Mouse (Mus musculus) cerebellum, adult (tissue): ENCODE data around the gene Cemip2.

Experiments
- ATAC-seq: cut with Nextera tagmentation; 2 replicates; pipeline ENCODE4 v1.9.2; 2017; ENCODE audit warnings: mild to moderate bottlenecking, moderate library complexity, mixed read lengths; ENCODE audit not compliant: insufficient number of reproducible peaks, low FRiP score, low TSS enrichment

The Cemip2 gene

DNA sequence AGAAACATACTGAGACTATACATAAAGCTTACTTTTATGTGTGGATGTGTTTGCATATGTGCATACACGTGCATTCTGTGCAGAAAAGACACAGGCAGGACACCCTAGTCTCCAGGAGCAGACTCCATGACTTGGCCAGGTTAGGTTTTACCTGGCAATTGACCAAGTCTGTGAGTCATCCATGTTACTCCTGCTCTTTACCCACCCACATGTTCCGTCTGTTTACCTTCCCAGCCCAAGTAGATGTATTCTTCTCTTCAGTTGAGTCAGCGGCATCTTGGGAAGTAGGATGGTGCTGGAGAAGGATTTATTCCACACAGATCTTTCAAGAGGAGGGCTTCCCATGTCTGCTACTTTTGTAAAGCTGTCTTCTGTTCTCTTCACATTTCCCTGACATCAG lies 27.2 kb downstream of the Cemip2 start:
- peak; percentile 61; the same call in 1 of the 2 replicates for ATAC-seq

DNA sequence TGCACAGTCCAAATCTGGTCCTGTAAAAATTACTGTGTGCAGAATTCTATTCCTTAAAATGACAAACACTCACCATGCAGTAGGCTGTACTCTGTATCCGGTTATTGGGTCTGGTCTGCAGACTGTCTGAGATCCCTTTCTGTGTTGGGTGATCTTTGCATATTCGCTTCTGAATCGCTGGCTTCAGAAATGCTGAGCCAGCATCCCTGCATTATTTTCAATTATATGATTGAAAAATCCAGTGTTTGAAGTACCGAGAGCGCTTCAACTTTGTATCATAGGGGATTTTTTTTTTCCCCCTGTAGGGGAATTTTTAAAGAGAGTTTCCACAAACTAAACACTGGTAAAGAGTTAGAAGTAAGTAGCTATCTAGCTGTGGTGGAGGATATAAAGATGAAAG lies 32.0 kb downstream of the Cemip2 start:
- no peak for ATAC-seq

DNA sequence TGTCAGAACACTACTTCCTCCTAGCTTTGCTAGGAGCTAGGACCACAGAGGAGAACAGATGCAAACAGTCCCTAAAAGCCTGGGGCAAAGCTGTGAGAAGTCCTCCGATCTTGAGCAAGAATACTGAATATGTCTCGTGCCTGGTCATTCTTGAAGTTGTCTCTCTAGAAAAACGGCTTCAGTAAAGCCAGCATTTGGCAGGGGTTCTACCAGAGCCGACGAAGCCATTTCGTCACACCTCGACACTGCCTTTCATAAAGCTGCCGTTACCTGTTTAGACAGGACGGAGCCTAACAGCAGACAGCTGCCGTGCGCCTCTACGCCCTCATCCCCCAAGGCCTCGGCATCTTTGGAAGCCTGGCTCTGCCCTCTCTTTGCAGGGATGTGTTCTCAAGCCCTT lies 35.4 kb downstream of the Cemip2 start:
- no peak for ATAC-seq

DNA sequence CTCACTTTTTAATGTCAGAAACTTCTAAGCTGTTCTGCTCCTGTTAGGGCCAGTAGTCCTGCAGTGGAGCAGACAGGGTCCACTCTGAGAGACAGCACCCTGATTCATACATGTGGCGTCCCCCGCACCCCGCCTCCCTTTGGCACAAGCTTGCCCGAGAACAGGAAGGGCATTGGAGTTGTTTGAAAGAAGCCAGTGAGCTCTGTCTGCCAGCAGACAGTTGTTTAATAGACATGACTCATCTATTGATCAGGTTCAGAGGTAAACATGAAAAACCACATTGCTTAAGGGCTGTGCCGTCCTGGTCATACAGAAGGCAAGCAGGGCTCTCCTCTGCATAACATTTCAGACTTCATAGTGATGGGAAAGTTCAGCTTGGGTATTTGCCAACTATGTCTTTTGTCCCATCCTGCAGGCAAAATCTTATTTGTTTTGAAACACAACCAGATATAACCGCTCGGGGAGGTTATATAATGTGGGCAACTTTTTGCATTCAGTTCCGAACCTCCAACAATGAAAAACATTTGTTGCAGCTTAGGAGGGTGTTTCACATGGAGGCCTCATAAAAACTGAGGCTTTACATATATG lies 36.4 kb downstream of the Cemip2 start:
- no peak for ATAC-seq

DNA sequence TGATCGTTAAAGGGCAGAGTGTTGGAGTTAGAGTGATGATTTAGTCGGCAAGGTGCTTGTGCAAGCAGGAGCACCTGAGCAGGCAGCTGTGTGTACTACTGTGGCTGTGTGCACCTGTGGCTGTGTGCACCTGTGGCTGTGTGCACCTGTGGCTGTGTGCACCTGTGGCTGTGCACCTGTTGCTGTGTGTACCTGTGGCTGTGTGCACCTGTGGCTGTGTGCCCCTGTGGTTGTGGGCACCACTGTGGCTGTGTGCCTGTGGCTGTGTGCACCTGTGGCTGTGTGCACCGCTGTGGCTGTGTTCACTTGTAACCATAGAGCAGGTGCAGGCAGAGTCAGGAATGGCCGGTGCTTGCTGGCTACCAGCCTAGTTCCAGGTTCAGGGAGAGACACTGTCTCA lies 38.1 kb downstream of the Cemip2 start:
- no peak for ATAC-seq

DNA sequence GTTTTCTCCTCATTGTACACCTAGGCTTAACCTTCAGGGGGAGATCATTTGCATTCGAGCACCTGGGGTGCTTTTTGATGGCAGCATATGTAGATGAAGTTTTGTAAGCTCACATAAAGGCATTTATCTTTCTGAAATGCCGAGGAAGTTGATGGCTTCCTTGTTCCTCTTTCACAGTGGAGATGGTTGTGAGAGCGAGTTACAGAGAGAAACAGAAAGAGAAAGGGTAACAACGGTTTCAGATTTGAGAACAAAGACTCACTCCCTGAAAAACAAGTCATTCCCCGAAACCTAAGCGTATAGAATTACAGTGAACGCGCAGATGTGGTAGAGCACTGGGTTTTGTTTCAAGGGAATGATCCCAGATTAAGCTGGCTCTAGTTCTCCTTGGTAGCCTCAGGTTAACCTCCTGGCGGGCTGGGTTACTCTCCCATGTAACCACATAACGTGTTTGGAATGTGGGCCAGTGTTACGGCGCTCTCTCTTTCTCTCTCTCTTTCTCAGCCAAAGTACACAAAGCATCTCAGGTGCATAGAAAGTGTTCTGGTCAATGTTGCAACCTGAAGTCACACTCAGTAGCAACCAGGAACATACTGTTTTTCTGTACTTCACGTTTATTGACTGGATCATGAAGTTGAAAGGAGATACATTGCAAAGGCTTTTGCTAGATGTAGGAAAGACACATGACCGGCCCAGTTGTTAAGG lies 40.0 kb downstream of the Cemip2 start:
- no peak for ATAC-seq

DNA sequence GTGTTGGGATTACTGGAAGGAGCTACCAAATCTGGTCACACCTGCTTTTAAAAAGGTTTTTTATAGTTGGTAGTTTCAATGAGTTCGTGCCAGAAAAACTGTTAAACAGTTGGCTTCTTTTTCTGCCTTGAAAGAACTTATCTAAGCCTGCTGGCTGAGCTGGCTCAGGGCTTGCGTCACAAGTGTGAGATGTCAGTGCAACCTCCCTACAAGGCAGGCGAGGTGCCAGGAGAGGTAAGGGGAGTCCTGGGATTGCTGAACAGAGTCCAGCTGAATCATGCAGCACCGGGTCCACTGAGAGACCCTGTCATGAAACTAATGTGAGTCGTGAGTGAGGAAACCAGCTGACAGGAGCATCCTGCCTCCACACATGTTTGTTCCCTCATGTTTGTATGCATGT lies 41.4 kb downstream of the Cemip2 start:
- ATAC-seq, result no peak

DNA sequence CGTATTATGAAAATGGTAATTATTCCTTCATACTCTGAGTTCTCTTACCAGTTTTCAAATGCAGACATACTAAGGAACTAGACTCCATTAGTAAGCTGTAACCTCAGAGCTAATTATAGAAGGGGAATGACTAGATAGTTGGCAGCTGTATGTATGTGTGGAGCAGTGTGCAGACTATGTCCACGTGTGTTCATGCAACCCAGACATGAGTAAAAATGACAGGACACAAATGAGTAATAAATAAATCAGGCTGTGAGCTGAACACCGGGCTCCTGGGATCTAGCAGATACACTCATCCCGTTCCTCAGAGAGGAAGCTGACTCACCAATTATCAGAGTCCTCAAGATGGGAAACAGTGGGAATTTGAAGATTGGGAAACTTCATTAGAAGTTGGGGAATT lies 42.0 kb downstream of the Cemip2 start:
- no peak for ATAC-seq

DNA sequence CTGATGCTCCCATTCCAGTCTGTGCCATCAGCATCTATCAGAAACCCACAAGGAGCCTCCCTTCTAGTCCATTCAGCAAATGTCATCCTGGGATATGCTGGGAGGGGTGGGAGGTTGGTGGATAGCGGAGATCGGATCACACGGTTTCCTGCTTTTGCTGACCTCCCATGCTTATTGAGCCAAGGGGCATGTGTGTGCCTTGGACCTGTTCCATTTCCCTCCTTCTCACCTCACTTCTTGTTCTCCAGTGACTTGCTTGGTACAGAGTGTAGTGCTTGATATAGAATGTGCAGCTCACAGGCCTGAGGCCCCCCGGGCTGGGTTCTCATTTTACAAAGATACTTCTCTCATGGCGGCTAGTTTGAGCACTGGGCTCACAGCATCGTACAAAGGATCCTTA lies 43.7 kb downstream of the Cemip2 start:
- no peak for ATAC-seq

DNA sequence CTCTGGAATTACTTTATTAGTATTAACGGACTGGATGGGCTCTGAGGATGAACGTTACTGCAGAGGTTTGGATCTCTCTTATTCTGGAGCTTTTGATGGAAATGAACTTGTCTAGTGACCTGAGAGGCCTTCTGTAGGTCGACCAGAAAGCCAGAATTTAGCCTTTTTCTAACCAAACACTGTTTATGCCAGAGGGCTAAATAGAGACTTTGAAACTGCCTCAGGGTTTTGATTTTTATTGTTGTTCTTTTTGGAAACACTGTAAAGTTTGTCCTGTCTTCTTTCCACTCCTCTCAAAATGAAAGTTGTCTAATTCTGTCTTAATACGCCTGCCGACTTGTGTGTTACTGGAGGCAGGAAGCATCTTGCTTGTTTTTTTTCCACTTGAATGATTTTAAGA lies 46.0 kb downstream of the Cemip2 start:
- ATAC-seq, result no peak

DNA sequence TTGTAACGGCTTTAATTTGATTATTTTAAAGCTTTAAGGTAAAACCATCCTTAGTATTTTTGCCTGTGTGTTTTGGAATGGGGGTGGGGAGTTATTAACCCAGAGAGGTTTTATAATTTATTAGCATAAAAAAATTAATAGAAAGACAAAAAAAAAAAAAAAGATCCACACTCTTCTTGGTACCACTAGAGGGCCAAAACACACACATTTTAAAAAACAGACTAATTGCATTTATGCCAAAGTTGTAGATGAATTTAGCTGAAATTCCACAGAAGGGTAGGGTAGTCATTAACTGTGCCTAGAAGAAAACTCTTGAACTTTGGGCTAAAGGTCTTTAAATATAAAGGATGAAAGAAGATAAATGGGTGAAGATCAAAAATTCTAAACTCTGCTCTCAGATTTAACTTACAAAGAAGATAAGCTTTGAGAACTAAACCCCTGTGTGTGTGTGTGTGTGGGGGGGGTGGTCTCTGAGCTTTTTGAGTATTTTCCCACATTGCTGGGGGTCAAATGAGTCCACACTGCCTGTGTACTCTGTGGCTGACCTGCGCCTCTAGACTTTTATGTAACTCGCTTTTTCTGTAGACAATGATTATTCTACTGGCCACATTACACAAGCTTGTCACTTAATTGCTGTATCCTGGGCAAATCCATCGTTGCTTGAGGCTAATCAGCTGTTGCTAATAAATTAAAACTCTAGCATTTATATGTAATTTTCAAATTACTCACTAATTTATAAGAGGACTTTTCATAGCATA lies 47.2 kb downstream of the Cemip2 start:
- no peak for ATAC-seq

DNA sequence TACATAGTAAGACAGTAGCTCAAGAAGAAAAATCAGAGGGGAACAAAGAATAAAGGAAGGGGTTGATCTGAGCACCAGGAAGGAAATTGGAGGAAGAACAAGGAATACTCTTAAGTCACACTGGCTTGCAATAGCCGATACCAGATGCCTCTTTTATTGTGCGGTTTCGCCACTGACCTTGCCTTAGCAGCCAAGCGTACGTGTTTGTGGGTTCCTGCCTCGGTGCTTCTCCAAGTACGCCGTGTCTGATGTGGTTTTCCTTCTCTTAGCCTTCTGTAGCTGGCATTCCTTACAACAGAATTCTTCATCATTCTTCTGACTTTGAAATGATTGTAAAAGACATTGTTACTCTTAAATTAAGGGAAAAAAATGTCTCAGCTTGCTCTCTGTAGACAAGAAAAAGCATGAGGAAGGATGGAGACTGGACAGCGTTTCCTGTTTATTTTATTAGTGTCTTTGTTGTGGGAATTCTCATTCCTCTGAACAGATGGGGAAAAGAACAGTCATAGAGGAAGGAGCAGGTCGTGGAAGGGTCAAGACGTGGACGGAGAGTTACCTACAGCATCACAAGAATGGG lies 55.4 kb downstream of the Cemip2 start:
- no peak for ATAC-seq

DNA sequence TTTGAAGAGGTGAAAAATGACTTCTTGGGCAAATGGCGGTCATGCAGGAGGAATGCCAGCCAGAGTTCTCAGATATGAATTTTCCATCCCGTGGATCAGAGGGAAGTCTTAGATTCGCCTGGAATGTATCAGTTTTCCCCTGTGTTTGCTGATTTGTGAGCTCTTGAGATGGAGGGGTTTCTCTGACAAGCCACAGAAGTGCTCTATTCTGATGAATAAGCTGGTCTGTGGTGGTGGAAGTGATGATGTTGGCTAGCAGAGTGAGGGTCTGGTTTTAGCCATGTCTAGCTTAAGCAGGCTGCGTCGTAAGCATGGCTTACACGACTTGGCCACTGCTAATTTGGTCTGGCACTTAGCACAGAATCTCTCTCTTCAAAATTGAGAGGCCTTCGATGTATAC lies 56.8 kb downstream of the Cemip2 start:
- no peak for ATAC-seq

DNA sequence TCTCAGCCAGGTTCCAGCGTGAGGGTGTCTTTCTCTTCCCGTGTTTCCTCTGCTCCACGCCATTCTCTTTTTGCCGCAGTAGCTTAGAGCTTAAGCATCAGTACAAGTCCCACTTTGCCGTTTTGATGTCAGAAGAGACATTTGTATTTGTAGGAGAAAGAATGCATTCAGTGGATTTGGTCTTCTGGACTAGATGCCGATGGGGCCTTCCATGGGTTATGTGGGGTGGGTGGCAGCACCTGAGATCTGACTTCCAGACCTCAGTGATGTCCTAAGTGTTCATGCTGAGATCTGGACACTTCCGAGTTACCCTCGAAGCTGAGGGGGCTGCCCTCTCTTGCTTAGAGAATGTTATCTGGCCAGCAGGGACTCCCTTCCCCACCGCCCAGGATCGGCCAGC lies 72.6 kb downstream of the Cemip2 start:
- ATAC-seq, result no peak

DNA sequence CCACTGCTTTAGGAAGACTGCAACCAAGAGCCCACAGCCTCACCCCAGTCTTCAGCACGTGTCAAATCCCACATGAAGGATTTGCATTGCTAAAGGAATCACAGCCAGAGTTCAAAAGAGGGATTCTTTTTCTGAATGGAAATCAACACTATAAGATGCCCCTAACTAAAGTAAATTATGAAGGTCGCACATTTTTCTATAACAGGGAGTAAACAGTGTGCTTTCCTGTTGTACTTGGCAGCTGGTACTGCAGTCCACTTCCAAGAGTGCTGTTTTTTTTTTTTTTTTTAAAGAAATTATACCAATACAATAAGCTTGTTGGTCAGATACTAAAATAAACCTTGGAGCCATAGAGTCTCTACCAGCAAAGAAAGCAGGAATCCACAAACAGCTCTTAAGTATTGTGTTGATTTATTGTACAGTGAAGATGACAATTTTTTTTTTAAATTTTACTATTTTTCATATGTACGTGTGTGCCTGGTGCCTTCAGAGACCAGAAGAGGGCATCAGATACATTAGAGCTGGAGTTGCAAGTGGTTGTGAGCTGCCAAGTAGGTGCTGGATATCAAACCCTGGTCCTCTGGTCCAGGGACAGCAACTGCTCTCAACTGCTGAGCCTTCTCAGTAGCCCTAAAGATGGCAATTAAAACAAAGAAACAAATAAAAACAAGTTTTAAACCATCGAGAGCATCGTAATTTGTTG lies 76.5 kb downstream of the Cemip2 start:
- no peak for ATAC-seq

DNA sequence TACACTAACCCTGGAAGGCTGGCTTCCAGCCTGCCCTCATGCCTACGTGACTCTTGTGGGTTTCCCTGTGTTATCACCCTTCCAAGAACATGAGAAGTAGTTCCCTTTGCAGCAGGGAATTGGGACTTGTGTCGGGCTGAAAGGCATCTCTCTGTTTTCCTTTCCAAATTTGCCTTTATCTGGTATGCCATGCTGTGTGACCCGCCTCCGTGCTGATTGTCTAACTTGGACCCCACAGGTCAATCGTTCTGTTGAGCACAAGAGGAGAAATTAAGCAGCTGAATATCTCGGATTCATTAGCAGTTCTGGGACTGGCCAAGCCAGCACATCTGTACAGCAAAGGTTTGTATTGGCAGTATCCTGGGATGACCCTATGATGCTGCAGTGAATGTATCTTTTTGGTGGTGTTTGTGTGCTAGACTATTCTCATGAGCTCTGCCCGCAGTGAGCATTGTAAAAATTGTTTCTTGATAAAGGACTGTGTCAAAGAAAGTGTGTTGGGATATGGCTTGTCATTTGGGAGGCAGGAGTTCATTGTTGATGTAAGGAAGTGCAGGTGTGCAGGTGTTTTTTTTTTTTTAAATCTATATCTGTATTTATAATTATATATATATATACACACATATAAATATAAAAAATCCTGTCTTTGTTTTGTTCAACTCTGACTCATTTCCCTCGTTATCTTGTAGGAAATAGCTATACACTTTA lies 77.4 kb downstream of the Cemip2 start:
- ATAC-seq, result no peak

DNA sequence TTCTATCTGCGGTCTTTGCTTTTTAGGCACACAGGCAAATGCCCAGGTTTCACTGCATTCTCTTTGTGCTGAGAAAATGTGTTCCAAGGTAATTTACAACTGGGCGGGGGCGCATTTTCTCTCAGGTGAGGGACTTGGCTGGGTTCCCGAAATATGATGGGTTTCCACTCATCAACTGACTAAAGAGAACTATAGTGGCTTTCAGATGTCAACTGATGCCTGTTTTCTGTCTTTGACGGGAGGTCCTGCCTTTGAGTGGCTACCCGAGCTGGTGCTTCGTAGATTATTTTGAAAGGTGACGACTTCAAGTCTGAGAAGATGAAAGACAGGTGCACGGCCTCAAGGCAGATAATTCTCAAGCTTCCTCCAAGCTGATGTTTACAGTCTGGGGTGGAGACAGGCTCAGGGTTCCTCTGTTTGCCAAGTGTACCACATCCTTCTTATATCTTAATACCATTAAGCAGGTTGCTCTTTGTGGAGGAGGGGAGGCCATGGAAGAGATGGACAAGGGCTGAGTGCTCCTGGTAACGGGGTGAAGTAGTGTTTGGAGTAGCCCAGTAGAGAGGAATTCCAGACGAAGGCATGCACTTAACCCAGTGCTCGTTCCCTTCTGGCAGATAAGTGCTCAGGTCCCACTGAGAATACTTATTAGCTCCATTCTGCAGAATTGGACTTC lies 80.8 kb downstream of the Cemip2 start:
- ATAC-seq, result no peak

DNA sequence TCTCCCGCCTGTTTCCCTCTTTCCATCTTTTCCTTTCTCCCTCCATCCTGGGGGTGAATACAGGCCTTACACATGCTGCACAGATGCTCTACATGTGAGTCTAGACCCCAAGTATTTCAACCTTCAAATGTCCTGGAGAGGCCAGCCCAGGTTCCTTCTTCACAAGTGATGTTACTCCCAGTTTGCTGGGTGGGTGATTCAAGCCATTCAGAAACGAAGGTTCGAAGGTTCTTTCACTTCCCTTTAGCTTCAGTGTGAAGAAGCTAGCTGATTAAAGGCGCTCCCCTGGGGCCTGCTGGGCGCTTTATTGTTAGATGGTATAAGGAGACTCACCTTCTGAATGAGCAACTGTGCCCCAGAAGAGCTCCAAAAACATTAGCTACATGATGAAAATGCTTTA lies 82.0 kb downstream of the Cemip2 start:
- ATAC-seq, result no peak

DNA sequence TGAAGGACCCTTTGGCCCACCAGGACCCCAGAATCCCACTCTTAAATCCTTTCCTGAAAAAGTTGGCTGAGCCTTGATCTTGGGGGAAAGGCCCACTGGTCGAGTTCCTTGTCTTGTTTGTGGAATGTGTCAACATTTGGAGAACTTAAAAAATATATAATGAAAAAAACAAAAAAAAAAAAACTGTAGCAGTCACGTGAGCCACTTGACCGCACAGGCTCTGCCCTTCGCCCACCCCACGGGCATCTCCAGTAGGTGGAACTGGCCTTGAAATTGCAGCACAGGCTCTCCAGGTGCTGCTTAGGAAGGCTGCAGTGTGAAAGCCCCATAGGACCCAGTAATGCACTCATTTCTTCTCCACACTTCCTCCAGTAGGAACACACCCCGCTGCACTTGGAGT lies 82.8 kb downstream of the Cemip2 start:
- ATAC-seq, result no peak
